Mouse (Mus musculus) stomach, embryonic 16.5 days (tissue): ENCODE measurements around the gene Wnt3a. TPM values are rescaled to one million over a fixed set of nuclear protein-coding genes. Genes with fewer than 3 reads are reported as not detected.
A peak's percentile ranks its signal among the peaks of the same experiment; 100 is the strongest.

ENCODE experiments used
- ATAC-seq: fragments of 200-750 bp; cut with Nextera tagmentation; 2 replicates; pipeline ENCODE4 v1.8.0; 2017; ENCODE audit warnings: moderate number of reproducible peaks, moderate TSS enrichment; ENCODE audit not compliant: insufficient read depth, low FRiP score
- H3K27ac ChIP-seq: fragments of 300-500 bp; sonication (generic); 2 replicates; pipeline ENCODE4 v1.5.1; 2014; ENCODE audit warnings: low read length
- H3K27me3 ChIP-seq: fragments of 300-500 bp; sonication (generic); 2 replicates; pipeline ENCODE4 v1.6.1; 2014; ENCODE audit warnings: low read length, control low read depth, mixed read lengths; ENCODE audit not compliant: control insufficient read depth, insufficient read depth
- H3K36me3 ChIP-seq: fragments of 300-500 bp; sonication (generic); 2 replicates; pipeline ENCODE4 v1.6.1; 2014; ENCODE audit warnings: low read length; ENCODE audit not compliant: control insufficient read depth, insufficient read depth
- H3K4me1 ChIP-seq: fragments of 300-500 bp; sonication (generic); 2 replicates; pipeline ENCODE4 v1.6.1; 2014; ENCODE audit warnings: low read length, control low read depth, mixed read lengths; ENCODE audit not compliant: control insufficient read depth, insufficient read depth
- H3K4me2 ChIP-seq: fragments of 300-500 bp; sonication (generic); 2 replicates; pipeline ENCODE4 v1.6.1; 2014; ENCODE audit warnings: low read depth, low read length, mixed read lengths
- H3K4me3 ChIP-seq: fragments of 300-500 bp; sonication (generic); replicated peaks from 2 replicates; pipeline ENCODE4 v1.5.1; 2014; ENCODE audit warnings: mild to moderate bottlenecking, low read length
- H3K9ac ChIP-seq: fragments of 300-500 bp; sonication (generic); 2 replicates; pipeline ENCODE4 v1.6.1; 2014; ENCODE audit warnings: low read length
- H3K9me3 ChIP-seq: fragments of 300-500 bp; sonication (generic); replicated peaks from 2 replicates; pipeline ENCODE4 v1.6.1; 2016; ENCODE audit warnings: low read length, control low read depth; ENCODE audit not compliant: control insufficient read depth
- WGBS: fragments of 180-500 bp; shearing (Covaris S2); extraction: QIAGEN DNeasy Blood & Tissue Kit; methylation state at CpG from one replicate; pipeline ENCODE4 v1.1.7; 2014; 5-methylcytosine and 5-hydroxymethylcytosine counted together
- polyA plus RNA-seq: library from polyadenylated mRNA; unstranded; fragments of >200 nt; fragmentation: Nextera tagmentation; extraction: Ambion mirVana; gene quantifications from 2 replicates; pipeline ENCODE4 v1.2.1, GENCODE M21; 2015

The Wnt3a gene
- polyA plus RNA-seq, 1 experiment from 2014 or later, result 0.23 TPM

- Histone ChIP-seq H3K4me1 (peaks cover 43% of the 10 kb centered on the region), H3K36me3 (no peaks in the 10 kb centered on the region), H3K4me2 (no peak overlapping the region), H3K27ac (no peak overlapping the region), H3K9ac (no peak overlapping the region), H3K27me3 (peaks cover 6% of the 10 kb centered on the region; the same call in 1 of the 2 replicates), H3K4me3 (no peak overlapping the region), H3K9me3 (no peaks in the 10 kb centered on the region)
- no peak for ATAC-seq
- 51% methylated on average over 6 of the region's 6 CpGs for WGBS
Observed at GRCm38 (mm10) chr11:59312060-59312459, 21.5 kb upstream of the Wnt3a start.

GRCm38 (mm10) chr11:59309976-59310375 is 19.4 kb upstream of the Wnt3a start:
- ATAC-seq, result no peak
- no peaks in the 10 kb centered on the region for H3K9me3 ChIP-seq
- no peak overlapping the region for H3K4me2 ChIP-seq
- peaks cover 49% of the 10 kb centered on the region for H3K4me1 ChIP-seq
- no peak overlapping the region for H3K4me3 ChIP-seq
- H3K9ac ChIP-seq, result peak overlapping the region; percentile 4; the same call in 1 of the 2 replicates
- peaks cover 17% of the 10 kb centered on the region for H3K27me3 ChIP-seq
- H3K36me3 ChIP-seq, result no peaks in the 10 kb centered on the region
- peak overlapping the region; percentile 84 for H3K27ac ChIP-seq
- WGBS, result 45% methylated on average over 8 of the region's 8 CpGs

GRCm38 (mm10) chr11:59309106-59309805 is 18.7 kb upstream of the Wnt3a start:
- Histone ChIP-seq H3K36me3 (no peaks in the 10 kb centered on the region), H3K27ac (peak overlapping the region; percentile 84), H3K27me3 (peaks cover 24% of the 10 kb centered on the region), H3K4me2 (peak overlapping the region; percentile 85), H3K9ac (peak overlapping the region; percentile 53), H3K4me1 (peaks cover 43% of the 10 kb centered on the region), H3K4me3 (0 out of 2 replicates have a peak overlapping the region, but pooled peaks have one; percentile 3), H3K9me3 (no peaks in the 10 kb centered on the region)
- WGBS, result 19% methylated on average over 12 of the region's 12 CpGs
- peak; percentile 45; the same call in 1 of the 2 replicates for ATAC-seq

GRCm38 (mm10) chr11:59308625-59309024 is 18.1 kb upstream of the Wnt3a start:
- no peaks in the 10 kb centered on the region for H3K9me3 ChIP-seq
- H3K4me1 ChIP-seq, result peaks cover 37% of the 10 kb centered on the region
- H3K27me3 ChIP-seq, result peaks cover 29% of the 10 kb centered on the region
- H3K4me3 ChIP-seq, result peak overlapping the region; percentile 72; the same call in 1 of the 2 replicates
- peak overlapping the region; percentile 84 for H3K27ac ChIP-seq
- 38% methylated on average over 6 of the region's 6 CpGs for WGBS
- peak overlapping the region; percentile 85 for H3K4me2 ChIP-seq
- no peaks in the 10 kb centered on the region for H3K36me3 ChIP-seq
- no peak for ATAC-seq
- peak overlapping the region; percentile 53; the same call in 1 of the 2 replicates for H3K9ac ChIP-seq

GRCm38 (mm10) chr11:59308164-59308542 is 17.6 kb upstream of the Wnt3a start:
- Histone ChIP-seq H3K9ac (peak overlapping the region; percentile 51; the same call in 1 of the 2 replicates), H3K4me2 (peak overlapping the region; percentile 85), H3K4me1 (peaks cover 32% of the 10 kb centered on the region), H3K4me3 (peak overlapping the region; percentile 72), H3K27ac (peak overlapping the region; percentile 8; the same call in 1 of the 2 replicates), H3K27me3 (peaks cover 29% of the 10 kb centered on the region), H3K9me3 (no peaks in the 10 kb centered on the region), H3K36me3 (no peaks in the 10 kb centered on the region)
- 26% methylated on average over 12 of the region's 12 CpGs for WGBS
- ATAC-seq, result no peak

- H3K27ac ChIP-seq, result no peak overlapping the region
- H3K4me1 ChIP-seq, result peaks cover 26% of the 10 kb centered on the region
- ATAC-seq, result peak; percentile 45; the same call in 1 of the 2 replicates
- under 1% methylated on average over 45 of the region's 45 CpGs for WGBS
- no peaks in the 10 kb centered on the region for H3K9me3 ChIP-seq
- H3K4me3 ChIP-seq, result peak overlapping the region; percentile 72
- H3K27me3 ChIP-seq, result peaks cover 29% of the 10 kb centered on the region
- H3K4me2 ChIP-seq, result peak overlapping the region; percentile 85
- peak overlapping the region; percentile 80 for H3K9ac ChIP-seq
- no peaks in the 10 kb centered on the region for H3K36me3 ChIP-seq
Observed at GRCm38 (mm10) chr11:59307422-59308163, 17.0 kb upstream of the Wnt3a start.

- ATAC-seq, result peak; percentile 85
- no peak within 1 kb of the TSS; the same call in 1 of the 2 replicates for H3K27ac ChIP-seq
- H3K4me3 ChIP-seq, result peak within 1 kb of the TSS; percentile 72
- peaks cover 24% of the 10 kb centered on the region for H3K4me1 ChIP-seq
- under 1% methylated on average over 116 of the region's 128 CpGs for WGBS
- H3K4me2 ChIP-seq, result peak within 1 kb of the TSS; percentile 85
- H3K9ac ChIP-seq, result peak within 1 kb of the TSS; percentile 80
- H3K27me3 ChIP-seq, result peaks cover 29% of the 10 kb centered on the region
- H3K36me3 ChIP-seq, result no peaks in the 10 kb centered on the region
- no peaks in the 10 kb centered on the region for H3K9me3 ChIP-seq
Observed at GRCm38 (mm10) chr11:59306461-59307421, 16.2 kb upstream of the Wnt3a start, which contains the start of gene Wnt9a. Wnt9a (plus strand) TSS chr11:59306928.

GRCm38 (mm10) chr11:59305821-59306215 is 15.3 kb upstream of the Wnt3a start:
- Histone ChIP-seq H3K27me3 (peaks cover 29% of the 10 kb centered on the region), H3K4me3 (peak overlapping the region; percentile 72), H3K4me1 (peaks cover 24% of the 10 kb centered on the region), H3K9ac (peak overlapping the region; percentile 80; the same call in 1 of the 2 replicates), H3K9me3 (no peaks in the 10 kb centered on the region), H3K4me2 (peak overlapping the region; percentile 85), H3K27ac (no peak overlapping the region), H3K36me3 (no peaks in the 10 kb centered on the region)
- 11% methylated on average over 10 of the region's 10 CpGs for WGBS
- ATAC-seq, result no peak
